Mouse (Mus musculus) midbrain, embryonic 15.5 days (tissue): ENCODE data around the gene Haghl. TPM values are rescaled to one million over a fixed set of nuclear protein-coding genes. Genes with fewer than 3 reads are reported as not detected.

Experiments
- ATAC-seq: fragments of 200-750 bp; cut with Nextera tagmentation; replicated peaks from 2 replicates; pipeline ENCODE4 v1.8.0; 2017; ENCODE audit warnings: moderate TSS enrichment
- H3K27ac ChIP-seq: fragments of 300-500 bp; sonication (generic); 2 replicates; pipeline ENCODE4 v1.5.1; 2015; ENCODE audit warnings: mild to moderate bottlenecking, inconsistent platforms
- H3K27me3 ChIP-seq: fragments of 300-500 bp; sonication (generic); replicated peaks from 2 replicates; pipeline ENCODE4 v1.6.1; 2015; ENCODE audit warnings: inconsistent platforms
- H3K36me3 ChIP-seq: fragments of 300-500 bp; sonication (generic); replicated peaks from 2 replicates; pipeline ENCODE4 v1.6.1; 2015; ENCODE audit warnings: inconsistent platforms
- H3K4me1 ChIP-seq: fragments of 300-500 bp; sonication (generic); 2 replicates; pipeline ENCODE4 v1.6.1; 2015; ENCODE audit warnings: inconsistent platforms
- H3K4me2 ChIP-seq: fragments of 300-500 bp; sonication (generic); 2 replicates; pipeline ENCODE4 v1.6.1; 2015; ENCODE audit warnings: inconsistent platforms, mild to moderate bottlenecking, moderate library complexity
- H3K4me3 ChIP-seq: fragments of 300-500 bp; sonication (generic); 2 replicates; pipeline ENCODE4 v1.5.1; 2015; ENCODE audit warnings: mild to moderate bottlenecking, inconsistent platforms
- H3K9ac ChIP-seq: fragments of 300-500 bp; sonication (generic); 2 replicates; pipeline ENCODE4 v1.6.1; 2015; ENCODE audit warnings: mild to moderate bottlenecking, inconsistent platforms
- H3K9me3 ChIP-seq: fragments of 300-500 bp; sonication (generic); 2 replicates; pipeline ENCODE4 v1.6.1; 2016; ENCODE audit warnings: inconsistent platforms
- WGBS: fragments of 180-500 bp; shearing (Covaris S2); methylation state at CpG from one replicate; pipeline ENCODE4 v1.1.7; 2015; ENCODE audit warnings: mixed read lengths; 5-methylcytosine and 5-hydroxymethylcytosine counted together
- polyA plus RNA-seq: library from polyadenylated mRNA; unstranded; fragments of >200 nt; fragmentation: Nextera tagmentation; extraction: Ambion mirVana; gene quantifications from 2 replicates; pipeline ENCODE4 v1.2.1, GENCODE M21; 2015

The Haghl gene
- polyA plus RNA-seq, 1 experiment from 2014 or later: 160 TPM

DNA sequence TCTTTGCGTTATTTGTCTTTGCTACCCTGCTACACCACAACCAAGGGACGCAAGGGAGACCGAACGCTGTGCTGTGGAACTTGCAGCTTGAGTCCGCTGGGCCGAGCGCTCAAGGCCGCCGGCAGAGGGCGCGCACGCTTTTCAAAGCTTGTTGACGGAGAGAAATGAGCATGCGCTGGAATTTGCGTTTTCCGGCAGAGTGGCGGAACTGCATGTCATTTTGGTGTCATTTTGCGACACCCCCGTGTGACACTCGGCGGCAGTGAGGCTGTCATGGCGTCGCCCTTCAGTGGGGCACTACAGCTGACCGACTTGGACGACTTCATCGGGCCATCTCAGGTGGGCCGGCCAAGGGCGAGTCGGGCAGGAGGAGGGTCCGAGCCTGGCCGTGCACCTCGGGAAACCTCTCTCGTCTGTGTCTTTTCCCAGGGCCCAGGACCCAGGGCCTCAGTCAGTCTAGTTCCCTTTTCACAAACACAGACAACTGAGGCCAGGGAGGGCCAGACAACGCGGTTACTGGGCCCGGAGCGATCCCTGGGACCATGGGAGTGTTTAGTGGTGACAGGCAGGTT lies 11.8 kb downstream of the Haghl start, which contains the start of gene Narfl:
Gene Narfl, plus strand, starts transcription at position 228 of the 572 bp plus-strand sequence.
- peak within 1 kb of the TSS; percentile 64 for H3K4me2 ChIP-seq
- ATAC-seq: peak; percentile 84
- peak within 1 kb of the TSS; percentile 77 for H3K9ac ChIP-seq
- H3K4me1 ChIP-seq: peaks cover 12% of the 10 kb centered on the region
- peak within 1 kb of the TSS; percentile 71 for H3K4me3 ChIP-seq
- no peaks in the 10 kb centered on the region for H3K36me3 ChIP-seq
- under 1% methylated on average over 37 of the region's 37 CpGs for WGBS
- no peak within 1 kb of the TSS for H3K27ac ChIP-seq
- no peaks in the 10 kb centered on the region for H3K9me3 ChIP-seq
- no peaks in the 10 kb centered on the region for H3K27me3 ChIP-seq

DNA sequence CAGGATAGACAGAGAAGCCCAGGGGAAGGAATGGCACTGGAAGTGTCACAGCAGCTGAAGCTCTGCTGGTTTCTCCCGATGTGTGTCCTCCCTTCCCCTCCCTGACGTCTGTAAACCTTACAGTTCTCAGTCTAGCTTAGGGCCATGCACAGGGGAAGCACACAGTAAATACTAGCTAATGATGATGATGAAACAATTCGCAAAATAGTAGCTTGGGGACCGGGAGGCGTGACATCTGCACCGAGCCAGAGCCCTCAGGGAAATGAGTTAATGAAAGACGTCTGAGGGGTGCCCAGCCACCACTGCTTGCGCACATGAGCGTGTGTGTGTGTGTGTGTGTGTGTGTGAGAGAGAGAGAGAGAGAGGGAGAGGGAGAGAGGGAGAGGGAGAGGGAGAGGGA lies 16.1 kb downstream of the Haghl start:
- Histone ChIP-seq H3K4me1 (peaks cover 7% of the 10 kb centered on the region), H3K4me2 (no peak overlapping the region), H3K9me3 (no peaks in the 10 kb centered on the region), H3K9ac (no peak overlapping the region), H3K27me3 (0 out of 2 replicates have a peak, but pooled peaks cover 3% of the 10 kb centered on the region), H3K4me3 (no peak overlapping the region), H3K27ac (no peak overlapping the region), H3K36me3 (no peaks in the 10 kb centered on the region)
- ATAC-seq: no peak
- whole genome bisulfite sequencing: 57% methylated on average over 9 of the region's 9 CpGs

- Histone ChIP-seq H3K36me3 (no peaks in the 10 kb centered on the region), H3K9ac (no peak overlapping the region), H3K27me3 (peaks cover 3% of the 10 kb centered on the region; the same call in 1 of the 2 replicates), H3K4me1 (no peaks in the 10 kb centered on the region), H3K4me3 (no peak overlapping the region), H3K27ac (no peak overlapping the region), H3K4me2 (no peak overlapping the region), H3K9me3 (no peaks in the 10 kb centered on the region)
- no peak for ATAC-seq
- 48% methylated on average over 5 of the region's 5 CpGs for WGBS
Observed at GRCm38 (mm10) chr17:25765886-25766285, 19.6 kb downstream of the Haghl start.

DNA sequence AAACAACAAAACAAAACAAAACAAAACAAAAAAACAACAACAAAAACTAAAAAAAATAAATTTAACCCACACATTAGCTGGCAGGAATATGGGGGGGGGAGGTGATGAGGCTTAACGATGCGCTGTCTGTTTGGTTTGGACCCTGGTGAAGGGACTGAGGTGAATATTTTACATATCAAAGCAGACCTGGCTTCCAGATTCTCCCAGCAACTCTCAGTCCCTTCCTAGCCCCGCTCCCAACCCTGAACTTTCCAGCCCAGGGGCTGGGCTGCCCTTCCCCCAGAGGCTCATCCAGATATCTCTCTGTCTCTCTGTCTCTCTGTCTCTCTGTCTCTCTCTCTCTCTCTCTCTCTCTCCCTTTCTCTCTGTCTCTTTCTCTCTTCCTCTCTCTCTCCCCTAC lies 22.9 kb downstream of the Haghl start:
- Histone ChIP-seq H3K27ac (no peak overlapping the region), H3K36me3 (no peaks in the 10 kb centered on the region), H3K4me3 (no peak overlapping the region), H3K9ac (no peak overlapping the region), H3K4me1 (no peaks in the 10 kb centered on the region), H3K4me2 (no peak overlapping the region), H3K27me3 (peaks cover 3% of the 10 kb centered on the region; the same call in 1 of the 2 replicates), H3K9me3 (no peaks in the 10 kb centered on the region)
- no peak for ATAC-seq
- WGBS: 37% methylated on average over 3 of the region's 3 CpGs

- Histone ChIP-seq H3K4me2 (no peak overlapping the region), H3K27ac (no peak overlapping the region), H3K9me3 (no peaks in the 10 kb centered on the region), H3K36me3 (no peaks in the 10 kb centered on the region), H3K9ac (no peak overlapping the region), H3K4me3 (no peak overlapping the region), H3K27me3 (no peaks in the 10 kb centered on the region; the same call in 1 of the 2 replicates), H3K4me1 (no peaks in the 10 kb centered on the region)
- 36% methylated on average over 4 of the region's 4 CpGs for WGBS
- no peak for ATAC-seq
Observed at GRCm38 (mm10) chr17:25761561-25761970, 23.9 kb downstream of the Haghl start.

- H3K4me3 ChIP-seq: no peak overlapping the region
- H3K4me1 ChIP-seq: no peaks in the 10 kb centered on the region
- H3K27me3 ChIP-seq: no peaks in the 10 kb centered on the region; the same call in 1 of the 2 replicates
- no peak for ATAC-seq
- no peaks in the 10 kb centered on the region for H3K36me3 ChIP-seq
- 77% methylated on average over 8 of the region's 8 CpGs for WGBS
- H3K4me2 ChIP-seq: no peak overlapping the region
- H3K9me3 ChIP-seq: no peaks in the 10 kb centered on the region
- H3K9ac ChIP-seq: no peak overlapping the region
- H3K27ac ChIP-seq: no peak overlapping the region
Observed at GRCm38 (mm10) chr17:25760148-25760547, 25.3 kb downstream of the Haghl start.

DNA sequence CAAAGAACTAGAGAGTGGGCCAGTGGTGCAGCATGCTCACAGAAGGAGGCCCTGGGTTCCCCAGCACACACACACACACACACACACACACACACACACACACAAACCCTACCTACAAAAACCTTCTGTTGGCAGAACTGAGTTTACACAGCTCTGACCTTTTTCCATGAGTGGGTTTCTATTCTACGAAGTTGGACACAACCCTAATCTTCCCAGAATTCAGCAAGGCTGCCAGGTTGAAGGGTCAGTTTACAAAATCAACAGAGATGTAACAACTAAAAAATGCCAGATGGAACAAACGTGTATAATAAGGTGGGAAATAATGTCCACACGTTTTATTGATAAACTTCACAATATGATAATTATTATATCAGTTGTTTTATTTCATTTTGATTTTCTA lies 27.8 kb downstream of the Haghl start:
- no peaks in the 10 kb centered on the region for H3K27me3 ChIP-seq
- H3K4me2 ChIP-seq: no peak overlapping the region
- no peak for ATAC-seq
- H3K36me3 ChIP-seq: no peaks in the 10 kb centered on the region
- no peaks in the 10 kb centered on the region for H3K9me3 ChIP-seq
- no peak overlapping the region for H3K4me3 ChIP-seq
- WGBS: 78% methylated on average over 3 of the region's 3 CpGs
- no peaks in the 10 kb centered on the region for H3K4me1 ChIP-seq
- H3K27ac ChIP-seq: no peak overlapping the region
- H3K9ac ChIP-seq: no peak overlapping the region

GRCm38 (mm10) chr17:25756378-25757242 lies 28.9 kb downstream of the Haghl start:
- Histone ChIP-seq H3K9ac (no peak overlapping the region), H3K27me3 (no peaks in the 10 kb centered on the region), H3K27ac (no peak overlapping the region), H3K4me2 (no peak overlapping the region), H3K4me1 (no peaks in the 10 kb centered on the region), H3K9me3 (no peaks in the 10 kb centered on the region), H3K4me3 (no peak overlapping the region), H3K36me3 (no peaks in the 10 kb centered on the region)
- 83% methylated on average over 9 of the region's 9 CpGs for WGBS
- ATAC-seq: no peak

DNA sequence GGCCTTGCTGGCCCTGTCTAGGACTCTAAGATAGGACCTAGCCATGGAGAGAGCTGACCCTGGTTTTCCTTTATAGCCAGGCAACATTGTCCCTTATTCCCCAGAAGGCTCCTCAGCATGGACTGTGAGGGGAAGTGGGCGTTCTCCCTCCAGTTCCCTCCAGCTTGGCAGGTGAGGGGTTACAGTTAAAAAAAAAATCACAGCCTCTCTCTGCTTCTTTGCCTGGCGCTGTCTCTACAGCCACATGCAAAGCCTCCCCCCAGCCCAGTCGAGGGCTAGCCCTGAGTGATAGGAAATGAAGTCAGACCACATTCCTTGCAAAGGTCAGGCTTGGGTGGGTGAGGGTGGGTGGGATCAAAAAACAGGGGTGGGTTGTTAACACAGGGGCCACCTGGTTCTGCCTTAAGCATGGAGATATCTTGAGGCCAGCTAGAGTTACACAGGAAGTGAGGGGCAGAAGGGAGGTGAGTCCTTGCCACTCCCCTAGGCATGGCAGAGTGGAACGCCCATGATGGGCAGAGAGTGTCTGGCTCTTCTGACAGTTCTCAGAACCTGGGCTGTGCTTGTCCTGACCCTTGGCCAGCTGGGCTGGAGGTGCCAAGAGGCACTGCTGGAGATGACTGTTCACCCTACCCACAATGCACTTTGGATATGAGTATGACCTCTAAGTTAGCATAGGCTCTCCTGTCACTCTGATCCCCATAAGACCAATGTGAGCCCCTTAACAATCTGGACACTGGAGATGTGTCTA lies 29.7 kb downstream of the Haghl start:
- H3K9me3 ChIP-seq: no peaks in the 10 kb centered on the region
- no peak for ATAC-seq
- H3K27me3 ChIP-seq: no peaks in the 10 kb centered on the region
- no peak overlapping the region for H3K4me3 ChIP-seq
- H3K36me3 ChIP-seq: no peaks in the 10 kb centered on the region
- H3K27ac ChIP-seq: no peak overlapping the region
- no peak overlapping the region for H3K4me2 ChIP-seq
- H3K4me1 ChIP-seq: no peaks in the 10 kb centered on the region
- WGBS: 74% methylated on average over 4 of the region's 4 CpGs
- no peak overlapping the region for H3K9ac ChIP-seq

DNA sequence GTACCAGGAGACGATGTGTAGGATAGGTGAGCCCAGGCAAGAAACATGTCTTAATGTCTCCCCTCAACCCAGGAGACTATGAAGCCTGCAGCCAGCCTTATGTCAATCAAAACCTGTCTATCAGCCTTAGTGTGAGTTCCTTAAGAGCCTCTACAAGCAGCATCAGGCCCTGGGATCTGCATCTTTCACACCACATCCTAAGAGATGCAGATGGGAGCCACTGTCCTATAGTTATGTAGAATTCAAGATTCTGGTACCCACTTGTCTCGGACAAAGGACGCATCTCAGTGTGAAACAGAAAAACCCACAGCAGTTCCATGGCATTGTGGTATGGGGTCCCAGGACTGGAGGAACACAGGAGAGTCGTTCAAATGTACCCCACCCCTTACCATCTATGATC lies 30.4 kb downstream of the Haghl start:
- WGBS: 82% methylated on average over 4 of the region's 4 CpGs
- no peak for ATAC-seq
- Histone ChIP-seq H3K9me3 (no peaks in the 10 kb centered on the region), H3K27me3 (no peaks in the 10 kb centered on the region), H3K4me1 (no peaks in the 10 kb centered on the region), H3K4me3 (no peak overlapping the region), H3K36me3 (no peaks in the 10 kb centered on the region), H3K4me2 (no peak overlapping the region), H3K9ac (no peak overlapping the region), H3K27ac (no peak overlapping the region)

- no peaks in the 10 kb centered on the region for H3K9me3 ChIP-seq
- no peak within 1 kb of the TSS for H3K4me3 ChIP-seq
- no peaks in the 10 kb centered on the region for H3K36me3 ChIP-seq
- H3K27me3 ChIP-seq: no peaks in the 10 kb centered on the region
- 89% methylated on average over 9 of the region's 9 CpGs for WGBS
- no peak within 1 kb of the TSS for H3K9ac ChIP-seq
- H3K4me2 ChIP-seq: no peak within 1 kb of the TSS
- no peak for ATAC-seq
- no peak within 1 kb of the TSS for H3K27ac ChIP-seq
- H3K4me1 ChIP-seq: no peaks in the 10 kb centered on the region
Observed at GRCm38 (mm10) chr17:25754241-25754640, 31.2 kb downstream of the Haghl start, which contains the start of gene Msln. TSS of gene Msln (minus strand) at chr17:25754378.

GRCm38 (mm10) chr17:25751446-25751845 lies 34.0 kb downstream of the Haghl start:
- no peaks in the 10 kb centered on the region for H3K27me3 ChIP-seq
- no peaks in the 10 kb centered on the region for H3K4me1 ChIP-seq
- no peak overlapping the region for H3K4me2 ChIP-seq
- no peak overlapping the region for H3K9ac ChIP-seq
- WGBS: 46% methylated on average over 5 of the region's 5 CpGs
- H3K4me3 ChIP-seq: no peak overlapping the region
- H3K36me3 ChIP-seq: no peaks in the 10 kb centered on the region
- H3K9me3 ChIP-seq: no peaks in the 10 kb centered on the region
- ATAC-seq: no peak
- no peak overlapping the region for H3K27ac ChIP-seq
